Mouse (Mus musculus): Measurements from ENCODE around the gene Adamts14. TPM values are rescaled to one million over a fixed set of nuclear protein-coding genes. Genes with fewer than 3 reads are reported as not detected.

The Adamts14 gene
- polyA plus RNA-seq, 1 experiment = not detected

DNA sequence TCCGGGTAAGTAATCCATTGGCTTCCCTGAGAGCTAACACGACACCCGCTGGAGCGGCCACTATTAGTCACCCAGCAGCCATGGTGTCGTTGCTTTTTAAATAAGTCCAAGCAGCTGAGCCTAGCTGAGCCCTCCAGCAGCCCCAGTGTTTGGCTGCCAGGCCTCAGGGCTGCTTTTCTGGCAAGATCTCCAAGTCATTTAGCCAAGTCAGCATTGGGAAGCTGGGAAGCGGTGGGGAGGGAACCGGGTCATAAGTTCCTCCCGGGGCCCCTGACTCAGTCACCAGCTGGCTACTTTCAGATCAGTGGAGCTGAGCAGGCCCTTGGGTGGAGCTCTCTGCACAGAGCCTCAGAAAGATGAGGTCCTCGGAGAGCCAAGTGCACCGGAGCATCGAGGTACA lies 12.0 kb upstream of the Adamts14 start:
- TF ChIP-seq GATA1 (IDR thresholded peaks at IDR 0.05; ENCODE audit: low read length) = no peak

DNA sequence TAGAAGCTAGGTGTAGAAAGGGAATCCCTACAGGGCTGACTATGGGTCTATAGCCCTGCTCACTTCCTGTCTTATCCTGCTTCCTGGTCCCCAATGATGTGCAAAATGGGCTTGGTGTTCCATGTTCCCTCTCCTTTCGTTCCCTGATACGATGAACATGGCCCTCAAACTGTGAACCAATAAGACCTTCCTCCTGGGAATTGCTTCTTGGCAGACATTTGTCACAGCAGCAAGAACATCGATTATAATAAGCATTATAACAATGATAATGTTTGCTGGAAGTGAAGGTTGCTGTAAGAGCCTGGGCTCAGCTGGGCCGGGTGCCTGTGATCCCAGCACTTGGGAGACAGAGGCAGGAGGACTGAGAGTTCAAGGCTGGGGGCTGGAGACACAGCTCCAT lies 11.1 kb upstream of the Adamts14 start:
- TF ChIP-seq GATA1 (IDR thresholded peaks at IDR 0.05; ENCODE audit: low read length) = no peak

DNA sequence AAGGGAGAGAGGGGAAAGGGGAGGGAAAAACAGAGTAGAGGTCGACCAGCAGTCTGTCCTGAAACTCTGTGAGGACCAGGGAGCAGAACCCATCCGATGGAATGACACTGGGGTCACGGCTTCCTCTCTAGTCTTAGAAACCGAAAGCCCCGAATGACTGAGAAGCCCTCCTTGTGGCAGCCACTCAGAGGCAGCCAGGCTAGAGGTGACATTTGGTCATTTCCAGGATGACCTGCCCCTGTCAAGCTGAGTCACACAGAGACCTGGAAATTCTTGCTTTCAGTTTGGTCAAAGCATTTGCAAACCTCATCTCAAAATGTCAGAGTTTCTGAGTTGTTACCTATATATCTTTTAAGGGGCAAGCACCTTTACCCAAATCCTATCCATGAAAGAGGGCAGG lies 7.9 kb upstream of the Adamts14 start:
- TF ChIP-seq GATA1 (IDR thresholded peaks at IDR 0.05; ENCODE audit: low read length) = no peak

DNA sequence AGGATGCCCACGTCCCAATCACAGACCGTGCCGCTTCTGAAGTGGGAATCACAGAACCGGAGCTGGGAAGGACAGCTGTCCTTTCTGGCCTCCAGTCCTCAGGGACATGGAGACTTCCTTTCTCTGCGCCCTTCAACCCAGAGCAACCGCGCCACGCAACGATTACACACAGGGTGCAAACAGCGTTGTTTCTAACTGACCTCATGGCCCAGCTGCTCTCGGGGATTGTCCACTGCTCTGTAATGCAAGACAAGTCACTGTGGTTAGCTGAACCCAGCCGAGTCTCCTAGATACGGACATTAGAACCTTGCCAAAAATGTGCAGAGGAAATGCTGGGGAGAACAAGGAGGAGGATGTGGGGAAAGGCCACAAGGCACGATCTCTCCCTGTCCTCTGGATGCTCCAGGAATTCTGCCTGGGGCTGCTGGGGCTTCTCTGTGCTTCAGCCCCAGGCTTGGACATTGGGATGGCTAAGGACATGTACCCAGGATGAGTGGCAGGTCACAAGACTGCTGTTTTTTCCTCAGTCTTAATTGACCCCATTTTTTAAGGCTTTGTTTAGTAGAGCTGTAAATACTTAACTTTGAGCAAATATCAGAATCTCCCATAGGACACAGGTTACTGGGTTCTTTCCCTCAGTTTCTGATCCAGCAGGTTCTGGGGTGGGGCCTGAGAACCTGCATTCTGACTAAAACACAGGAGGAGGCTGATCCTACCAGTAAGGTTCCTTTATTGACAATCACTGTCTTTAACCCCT lies 4.9 kb upstream of the Adamts14 start:
- TF ChIP-seq GATA1 (IDR thresholded peaks at IDR 0.05; ENCODE audit: low read length) = no peak

DNA sequence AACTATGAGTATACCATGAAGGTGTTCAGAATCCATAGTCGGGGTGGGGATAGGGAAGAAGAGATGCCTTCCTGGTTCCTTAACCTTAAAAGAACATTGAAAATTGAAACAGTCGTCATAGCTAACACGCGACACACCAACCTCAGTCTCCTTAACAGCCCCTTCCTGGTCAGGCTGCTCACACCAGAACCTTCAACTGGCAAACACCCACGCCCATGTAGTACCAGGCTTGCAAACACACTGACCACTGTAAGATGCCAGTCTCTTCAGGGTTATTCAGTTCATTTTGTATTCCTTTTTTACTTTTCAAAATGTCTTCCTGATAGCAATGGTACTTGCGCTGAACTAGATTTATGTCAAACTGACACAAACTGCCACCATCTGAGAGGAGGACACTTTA lies 3.8 kb upstream of the Adamts14 start:
- no peak for TF ChIP-seq GATA1 (IDR thresholded peaks at IDR 0.05; ENCODE audit: low read length)

DNA sequence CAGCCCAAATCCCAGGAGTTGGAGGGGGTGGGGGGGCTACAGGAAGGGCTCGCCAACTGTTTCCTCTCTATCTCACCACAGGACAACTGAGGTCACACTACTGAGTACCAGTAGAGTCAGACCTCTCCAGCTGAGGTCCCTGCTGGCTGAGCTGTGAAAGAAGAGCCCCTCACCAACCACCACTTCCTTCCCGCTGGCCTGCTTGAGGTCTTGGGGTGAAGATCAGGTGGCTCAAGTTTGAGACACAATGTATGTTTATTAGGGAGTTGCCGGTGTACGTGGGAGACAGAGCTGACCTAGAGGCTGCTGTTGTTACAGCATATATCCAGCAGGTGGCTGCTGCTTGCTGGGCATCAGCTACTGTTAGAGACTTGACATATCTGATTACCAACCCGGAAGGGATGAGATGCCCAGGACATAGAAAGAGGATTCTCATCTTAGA lies 2.5 kb upstream of the Adamts14 start:
- no peak for TF ChIP-seq GATA1 (IDR thresholded peaks at IDR 0.05; ENCODE audit: low read length)

DNA sequence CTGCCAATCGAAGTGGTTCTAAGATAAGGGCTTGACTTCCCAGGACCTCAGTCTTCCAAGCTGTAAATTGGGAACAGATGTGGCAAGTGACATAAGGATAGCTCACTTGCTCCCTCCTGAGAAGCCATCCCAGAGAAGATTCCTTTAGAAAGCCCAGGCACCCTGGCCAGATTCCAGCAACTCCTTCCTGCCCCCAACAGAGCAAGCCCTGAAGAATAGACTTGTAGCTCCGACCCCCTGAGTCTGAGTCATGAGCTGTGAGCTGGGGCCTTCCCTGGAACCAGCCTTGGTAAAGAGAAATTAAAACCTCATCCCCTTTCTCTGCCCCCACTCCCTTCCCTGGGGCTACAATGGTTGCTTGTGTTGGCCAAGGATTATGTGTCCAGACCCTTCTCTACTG lies 1.3 kb upstream of the Adamts14 start:
- no peak for TF ChIP-seq GATA1 (IDR thresholded peaks at IDR 0.05; ENCODE audit: low read length)

DNA sequence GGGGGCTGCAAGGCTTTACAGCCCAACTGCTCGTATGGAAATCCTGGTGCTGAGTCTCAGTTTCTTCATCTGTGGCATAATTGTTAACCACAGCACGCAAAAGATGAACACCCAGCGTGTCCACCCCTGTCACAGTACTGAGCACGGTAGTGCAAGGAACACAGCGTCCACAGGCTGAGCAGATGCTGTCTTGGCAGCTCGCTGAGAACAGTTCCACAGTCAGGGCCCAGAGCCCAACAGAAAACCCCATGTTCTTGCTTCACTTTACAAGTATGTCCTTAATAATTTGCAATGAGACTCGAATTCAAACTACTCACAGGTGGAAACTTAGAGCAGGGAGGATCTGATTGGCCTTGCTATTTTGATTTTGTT lies 592 bp upstream of the Adamts14 start:
- TF ChIP-seq GATA1 (IDR thresholded peaks at IDR 0.05; ENCODE audit: low read length) = no peak

DNA sequence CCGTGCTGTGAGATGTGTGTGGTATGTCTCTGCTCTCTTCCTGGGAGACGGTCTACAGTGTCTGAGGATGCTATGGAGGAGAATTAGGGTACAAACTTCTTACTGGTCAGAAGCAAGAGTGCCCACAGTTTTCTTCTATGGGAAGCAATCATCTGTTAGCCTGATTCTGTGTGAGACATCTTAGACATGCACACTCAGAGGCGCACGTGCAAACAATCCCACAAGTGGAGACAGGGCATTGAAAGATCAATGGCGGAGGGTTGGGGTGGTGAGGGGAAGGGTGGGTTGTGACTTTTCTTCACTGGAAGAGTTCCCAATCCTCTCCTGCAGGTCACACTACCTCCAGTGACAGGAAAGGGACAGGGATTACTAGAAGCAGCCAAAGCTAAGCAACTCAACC lies 607 bp downstream of the Adamts14 start:
- no peak for TF ChIP-seq GATA1 (IDR thresholded peaks at IDR 0.05; ENCODE audit: low read length)

DNA sequence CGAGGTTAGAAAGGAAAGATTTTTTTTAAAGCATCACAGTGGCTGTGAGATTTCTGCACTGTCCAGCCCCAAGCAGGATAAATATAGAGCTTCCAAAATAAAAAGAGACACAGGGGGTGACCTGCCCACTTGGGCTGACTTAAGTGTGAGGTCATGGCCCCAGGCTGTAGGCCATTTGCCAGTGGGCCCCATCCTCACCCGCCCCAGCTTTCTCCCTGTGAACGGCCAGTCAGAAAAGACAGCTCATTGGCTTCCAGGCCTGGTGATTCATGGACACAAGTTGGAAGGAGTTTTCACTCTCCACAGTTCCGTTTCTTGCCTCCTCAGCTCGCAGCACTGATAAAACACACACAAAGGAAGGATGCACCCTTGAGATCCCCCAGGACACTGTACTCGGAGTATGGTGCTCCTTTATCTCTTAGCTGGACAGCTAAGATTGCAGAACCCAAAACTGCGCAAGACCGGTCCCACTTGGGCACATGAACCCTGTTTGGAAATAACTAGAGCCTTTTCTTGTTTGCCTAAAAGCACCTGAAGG lies 1.1 kb downstream of the Adamts14 start:
- TF ChIP-seq GATA1 (IDR thresholded peaks at IDR 0.05; ENCODE audit: low read length) = no peak

DNA sequence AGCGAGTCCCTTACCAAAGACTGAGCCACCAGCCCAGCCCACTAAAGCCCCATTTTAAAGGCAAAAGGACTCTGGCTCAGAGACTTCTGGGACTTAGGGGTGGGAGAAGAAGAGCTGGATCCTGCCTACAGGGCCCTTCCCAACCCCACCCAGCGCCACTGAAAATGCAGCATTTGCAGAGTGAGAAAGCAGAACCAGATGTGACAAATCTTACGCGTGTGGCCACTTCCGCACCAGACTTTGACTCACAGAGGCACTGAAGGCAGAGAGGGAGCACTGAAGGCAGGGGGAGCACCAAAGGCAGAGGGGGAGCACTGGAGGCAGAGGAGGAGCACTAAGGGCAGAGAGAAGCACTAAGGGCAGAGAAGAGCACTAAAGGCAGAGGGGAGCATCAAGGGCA lies 5.9 kb downstream of the Adamts14 start:
- no peak for TF ChIP-seq GATA1 (IDR thresholded peaks at IDR 0.05; ENCODE audit: low read length)

DNA sequence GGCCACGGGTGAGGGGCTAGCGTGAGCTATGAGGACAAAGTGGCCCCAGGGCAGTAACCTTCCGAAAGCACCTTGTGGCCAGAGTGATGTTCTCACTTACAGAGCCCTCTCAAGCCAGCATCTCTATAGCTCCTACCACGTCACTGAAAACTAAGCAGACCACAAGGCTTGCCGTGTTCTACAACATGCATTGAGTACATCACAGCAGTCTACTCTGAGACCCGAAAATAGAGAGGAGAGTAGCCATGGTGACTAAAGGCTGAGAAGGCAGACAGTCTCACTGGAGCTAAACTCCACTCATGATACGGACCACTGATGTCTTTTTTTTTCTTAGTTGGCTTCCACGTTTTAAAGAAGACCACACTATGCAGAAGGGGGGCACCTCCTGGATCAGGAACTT lies 9.6 kb downstream of the Adamts14 start:
- no peak for TF ChIP-seq GATA1 (IDR thresholded peaks at IDR 0.05; ENCODE audit: low read length)

DNA sequence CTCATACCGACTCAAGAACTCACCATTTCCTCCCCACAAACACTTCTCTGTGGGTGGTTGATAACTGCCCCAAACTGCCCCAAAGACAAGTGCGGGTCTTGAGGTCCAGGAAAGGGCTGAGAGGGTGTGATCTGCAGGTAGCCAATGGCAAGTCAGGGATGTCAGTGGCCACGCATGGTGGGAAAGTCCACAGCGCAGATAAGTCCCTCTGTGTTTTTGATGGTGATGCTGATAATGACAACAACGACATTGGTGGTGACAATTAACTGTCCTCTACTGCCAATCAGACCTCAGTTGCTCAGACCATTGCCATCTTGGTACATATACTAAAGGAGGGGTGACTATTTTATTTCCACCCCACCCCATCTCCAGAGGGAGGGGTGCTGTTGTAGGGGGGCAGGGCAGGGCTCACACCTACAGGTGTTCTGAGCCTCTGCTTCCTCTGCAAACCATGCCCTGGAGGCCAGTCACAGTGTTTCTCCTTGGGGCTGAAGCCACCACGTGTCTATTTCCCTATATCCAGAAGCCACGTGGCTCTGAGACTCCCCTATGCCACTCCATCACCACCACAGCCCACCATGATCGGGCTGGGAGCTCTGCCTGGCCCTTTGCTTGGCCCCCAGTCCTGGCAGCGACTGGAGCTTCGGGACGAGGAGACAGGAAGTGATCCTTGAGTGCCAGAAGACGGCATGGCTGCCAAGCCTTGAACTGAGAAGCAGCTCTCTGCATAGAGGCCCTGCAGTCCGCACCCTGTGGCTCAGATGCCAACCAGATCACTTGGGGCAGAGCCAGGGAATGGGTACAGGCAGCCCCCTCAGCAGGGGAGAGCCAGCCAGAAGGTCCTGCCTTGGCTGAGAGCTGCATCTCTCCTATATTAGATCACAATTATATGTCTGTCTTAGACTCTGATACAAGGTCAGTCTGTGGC lies 11.7 kb downstream of the Adamts14 start:
- no peak for TF ChIP-seq GATA1 (IDR thresholded peaks at IDR 0.05; ENCODE audit: low read length)

DNA sequence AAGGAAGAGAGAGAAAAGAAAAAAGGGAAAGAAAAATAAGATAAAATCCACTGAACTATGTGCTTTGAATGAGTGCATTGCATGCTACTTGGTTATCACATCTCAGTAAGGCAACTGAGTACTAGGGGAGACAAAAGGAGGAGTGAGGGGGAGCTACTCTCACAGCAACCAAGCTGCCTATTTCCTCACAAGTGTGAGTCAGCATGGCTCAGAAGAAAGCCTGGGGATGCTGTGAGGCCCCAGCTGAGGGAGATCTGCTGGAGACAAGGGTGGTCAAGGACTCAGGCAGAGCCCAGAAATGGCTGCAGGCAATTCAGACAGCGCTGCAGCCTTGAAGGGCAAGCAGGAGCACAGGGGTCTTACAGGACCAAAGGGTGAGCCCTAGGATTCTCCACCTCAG lies 15.1 kb downstream of the Adamts14 start:
- TF ChIP-seq GATA1 (IDR thresholded peaks at IDR 0.05; ENCODE audit: low read length) = no peak

DNA sequence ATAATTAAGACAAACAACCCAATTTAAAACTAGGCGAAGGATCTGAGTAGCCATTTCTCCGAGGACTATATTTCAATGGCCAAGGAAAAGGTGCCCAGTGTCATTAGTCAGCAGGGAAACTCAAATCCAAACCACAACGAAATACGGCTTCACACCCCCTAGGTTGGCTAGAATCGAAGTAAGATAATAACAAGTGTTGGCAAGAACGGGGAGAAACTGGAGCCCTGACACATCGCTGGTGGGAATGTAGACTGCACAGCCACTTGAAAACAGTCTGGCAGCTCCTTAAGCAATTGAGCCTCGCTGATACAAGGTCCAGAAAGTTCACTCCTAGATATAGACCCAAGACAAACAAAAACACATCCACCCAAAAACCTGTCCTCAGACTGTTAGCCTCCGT lies 16.6 kb downstream of the Adamts14 start:
- no peak for TF ChIP-seq GATA1 (IDR thresholded peaks at IDR 0.05; ENCODE audit: low read length)

DNA sequence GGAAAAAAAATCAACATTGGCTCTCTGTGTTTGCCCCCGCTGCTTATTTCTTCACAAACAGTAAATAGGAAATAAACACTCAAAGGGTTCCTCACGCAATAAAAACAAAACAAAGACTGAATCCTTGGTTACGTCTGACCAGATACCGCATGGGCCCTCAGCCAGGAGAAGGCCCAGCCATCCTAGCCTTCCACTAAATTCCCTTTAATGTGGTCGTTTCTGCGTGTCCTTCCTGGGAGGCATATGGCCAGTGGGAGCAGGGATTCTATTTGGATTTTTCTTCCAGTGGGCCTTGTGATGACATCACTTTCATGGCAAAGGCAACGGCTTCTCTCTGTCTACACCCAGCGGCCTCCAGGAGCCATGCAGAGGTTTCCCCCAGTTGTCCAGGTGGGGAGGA lies 18.0 kb downstream of the Adamts14 start:
- no peak for TF ChIP-seq GATA1 (IDR thresholded peaks at IDR 0.05; ENCODE audit: low read length)
